Mouse (Mus musculus) cortical plate, adult 2 months (tissue): ENCODE results near the gene Fam205c.
"Not testable (repeated sequence)": the region's sequence is repeated elsewhere in the genome, so short reads cannot be mapped to it uniquely, and the experiment has no call there.

ENCODE experiments used
- CTCF ChIP-seq: fragments of 200-500 bp; IDR thresholded peaks from 2 replicates; pipeline ENCODE4 v1.5.1; 2011; ENCODE audit warnings: mild to moderate bottlenecking, control low read depth, low read length; ENCODE audit not compliant: insufficient read depth; ENCODE audit errors: extremely low read depth
- POLR2A ChIP-seq: fragments of 200-500 bp; IDR thresholded peaks from 2 replicates; pipeline ENCODE4 v1.6.1; 2011; ENCODE audit warnings: mild to moderate bottlenecking, low read length, control low read depth; ENCODE audit not compliant: insufficient read depth; ENCODE audit errors: extremely low read depth

DNA sequence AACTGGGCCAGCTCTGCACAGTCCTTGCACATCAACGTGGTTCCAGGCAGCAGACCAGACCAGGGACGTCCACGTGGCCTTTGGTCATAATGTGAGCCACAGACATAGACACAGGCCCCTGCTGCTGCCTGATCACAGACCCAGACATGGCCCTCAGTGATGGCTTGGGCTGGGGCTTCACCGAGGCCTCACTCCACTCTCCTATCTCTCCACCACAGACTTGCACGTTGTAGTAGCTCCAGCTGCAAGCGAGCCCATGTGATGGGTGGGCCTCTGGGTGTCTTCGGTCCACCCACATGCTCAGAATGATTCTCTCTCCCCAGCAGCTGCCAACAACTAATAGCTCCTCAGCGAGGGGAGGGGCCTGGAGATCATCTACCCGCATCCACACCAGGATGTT, 13.6 kb downstream of the Fam205c start:
- TF ChIP-seq CTCF, POLR2A: not testable (repeated sequence)
